Mouse (Mus musculus): ENCODE results near the gene Erv3.

- TF ChIP-seq CTCF (IDR thresholded peaks at IDR 0.05; ENCODE audit: control insufficient read depth, insufficient read depth, insufficient read length) (no peak), USF1 (IDR thresholded peaks at IDR 0.05; ENCODE audit: low read depth) (no peak)
Measured at GRCm38 (mm10) chr2:131853719-131854118, 5.8 kb downstream of the Erv3 start.

Measured in C2C12 (cell line).